Mouse (Mus musculus): ENCODE data around the gene Muc3. TPM values are rescaled to one million over a fixed set of nuclear protein-coding genes. Genes with fewer than 3 reads are reported as not detected.

The Muc3 gene
- polyA plus RNA-seq, 1 experiment: not detected

DNA sequence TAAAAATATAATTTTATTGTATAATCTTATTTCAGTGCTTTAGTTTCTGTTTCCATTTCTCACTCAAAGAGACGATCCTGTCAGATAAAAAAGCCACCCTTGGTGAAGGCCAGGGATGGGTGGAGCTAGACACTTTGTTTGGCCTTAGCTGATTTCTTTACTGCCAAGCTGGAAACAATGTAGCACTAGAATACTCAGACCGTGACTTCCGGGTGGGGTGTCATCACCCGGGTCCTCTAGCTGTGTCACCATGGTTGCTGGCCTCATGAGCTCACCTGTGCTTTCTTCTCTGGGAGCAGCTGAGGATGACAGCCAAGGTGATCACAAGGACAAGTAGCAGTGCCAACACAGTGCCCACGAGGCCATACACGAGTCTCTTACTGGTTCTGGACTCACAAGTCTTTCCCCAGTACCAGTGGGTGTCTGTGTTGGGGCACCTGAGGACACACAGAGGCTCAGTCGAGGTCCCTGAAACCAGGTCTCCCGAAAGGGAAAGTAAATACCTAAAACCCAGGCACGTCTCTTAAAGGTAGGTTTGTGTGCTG is 21.8 kb upstream of the Muc3 start:
- no peaks in the 10 kb centered on the region for H3K4me1 ChIP-seq (ENCODE audit: control insufficient read depth, insufficient read depth, low read length)
- H3K4me3 ChIP-seq (ENCODE audit: insufficient read depth, low read length): no peak overlapping the region
- no peak for TF ChIP-seq POLR2A (IDR thresholded peaks at IDR 0.05; ENCODE audit: borderline replicate concordance, low read depth, low read length)
- no peak for TF ChIP-seq CTCF (IDR thresholded peaks at IDR 0.05; ENCODE audit: low read depth, low read length)
- H3K27ac ChIP-seq (ENCODE audit: insufficient read depth, low read depth, low read length): no peak overlapping the region

DNA sequence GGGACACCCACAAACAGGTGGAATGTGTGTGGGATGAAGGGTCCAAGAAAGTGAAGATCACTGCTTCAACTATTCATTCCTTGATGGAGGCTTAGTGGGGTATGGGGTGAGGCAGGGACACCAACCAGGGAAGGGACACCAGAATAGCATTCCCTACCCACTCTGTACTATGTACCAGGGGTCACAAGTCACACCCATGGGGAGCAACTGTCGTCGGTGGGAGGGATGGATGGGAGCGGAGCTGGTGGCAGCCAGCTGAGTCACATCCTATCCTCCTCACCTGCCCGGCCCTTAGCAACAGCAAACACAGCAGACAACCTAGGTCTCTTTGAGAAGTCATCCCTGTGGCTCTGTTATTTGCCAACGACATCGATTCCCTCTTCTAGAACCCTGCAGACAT is 18.4 kb upstream of the Muc3 start:
- no peaks in the 10 kb centered on the region for H3K4me1 ChIP-seq (ENCODE audit: control insufficient read depth, insufficient read depth, low read length)

DNA sequence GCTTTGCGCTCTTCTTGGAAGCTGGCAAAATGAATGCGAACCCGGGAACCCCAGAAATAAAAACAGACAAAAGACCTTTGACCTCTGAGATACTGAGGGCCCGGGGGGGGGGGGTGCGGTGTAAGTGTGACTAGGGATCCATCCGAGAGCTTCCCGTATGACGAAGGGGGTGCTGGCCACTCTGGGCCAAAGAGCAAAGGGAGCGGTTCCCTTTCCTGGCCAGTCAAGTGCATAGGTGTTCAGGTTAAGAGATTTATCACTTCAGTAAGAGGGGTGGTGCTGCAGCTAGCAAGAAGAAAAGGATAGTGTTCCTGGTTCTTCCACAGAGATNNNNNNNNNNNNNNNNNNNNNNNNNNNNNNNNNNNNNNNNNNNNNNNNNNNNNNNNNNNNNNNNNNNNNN is 16.9 kb upstream of the Muc3 start:
- Histone ChIP-seq H3K4me1 (ENCODE audit: control insufficient read depth, insufficient read depth, low read length) (no peaks in the 10 kb centered on the region), H3K4me3 (ENCODE audit: insufficient read depth, low read length) (no peak overlapping the region), H3K27ac (ENCODE audit: insufficient read depth, low read depth, low read length) (no peak overlapping the region)
- TF ChIP-seq POLR2A (IDR thresholded peaks at IDR 0.05; ENCODE audit: borderline replicate concordance, low read depth, low read length) (no peak), CTCF (IDR thresholded peaks at IDR 0.05; ENCODE audit: low read depth, low read length) (no peak)

More for the DNA sequence above, 18.4 kb upstream of the Muc3 start:
- TF ChIP-seq CTCF (IDR thresholded peaks at IDR 0.05; ENCODE audit: low read depth, low read length): no peak
- no peak for TF ChIP-seq POLR2A (IDR thresholded peaks at IDR 0.05; ENCODE audit: borderline replicate concordance, low read depth, low read length)
- H3K27ac ChIP-seq (ENCODE audit: insufficient read depth, low read depth, low read length): no peak overlapping the region
- no peak overlapping the region for H3K4me3 ChIP-seq (ENCODE audit: insufficient read depth, low read length)

DNA sequence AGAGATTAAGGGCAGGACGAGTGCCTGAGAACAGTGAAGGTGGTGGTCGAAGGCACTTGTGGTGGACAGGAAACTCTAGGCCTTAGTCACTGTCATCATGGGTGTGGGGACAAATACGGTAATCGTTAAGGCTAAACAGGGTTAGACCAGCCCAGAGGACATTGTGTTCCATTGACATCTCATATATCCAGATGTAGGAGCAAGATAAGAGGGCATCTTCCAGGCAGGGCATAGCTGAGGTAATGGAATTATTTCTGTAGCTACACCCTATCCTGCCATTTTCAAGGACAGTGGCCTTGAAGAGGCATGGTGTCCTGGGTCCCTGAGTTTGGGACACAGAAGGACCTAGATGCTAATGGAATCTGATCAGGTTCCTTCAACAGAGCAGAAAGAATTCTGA is 12.7 kb upstream of the Muc3 start:
- Histone ChIP-seq H3K27ac (ENCODE audit: insufficient read depth, low read depth, low read length) (no peak overlapping the region), H3K4me1 (ENCODE audit: control insufficient read depth, insufficient read depth, low read length) (no peaks in the 10 kb centered on the region), H3K4me3 (ENCODE audit: insufficient read depth, low read length) (no peak overlapping the region)
- TF ChIP-seq POLR2A (IDR thresholded peaks at IDR 0.05; ENCODE audit: borderline replicate concordance, low read depth, low read length) (no peak), CTCF (IDR thresholded peaks at IDR 0.05; ENCODE audit: low read depth, low read length) (no peak)

- no peak overlapping the region for H3K27ac ChIP-seq (ENCODE audit: insufficient read depth, low read depth, low read length)
- TF ChIP-seq CTCF (IDR thresholded peaks at IDR 0.05; ENCODE audit: low read depth, low read length) (peak; percentile 97), POLR2A (IDR thresholded peaks at IDR 0.05; ENCODE audit: borderline replicate concordance, low read depth, low read length) (no peak)
- H3K4me3 ChIP-seq (ENCODE audit: insufficient read depth, low read length): no peak overlapping the region
- no peaks in the 10 kb centered on the region for H3K4me1 ChIP-seq (ENCODE audit: control insufficient read depth, insufficient read depth, low read length)
Measured at GRCm38 (mm10) chr5:137159461-137159860, 10.3 kb upstream of the Muc3 start.

- TF ChIP-seq CTCF (IDR thresholded peaks at IDR 0.05; ENCODE audit: low read depth, low read length) (no peak), POLR2A (IDR thresholded peaks at IDR 0.05; ENCODE audit: borderline replicate concordance, low read depth, low read length) (no peak)
- H3K4me1 ChIP-seq (ENCODE audit: control insufficient read depth, insufficient read depth, low read length): no peaks in the 10 kb centered on the region
- no peak overlapping the region for H3K4me3 ChIP-seq (ENCODE audit: insufficient read depth, low read length)
- no peak overlapping the region for H3K27ac ChIP-seq (ENCODE audit: insufficient read depth, low read depth, low read length)
Measured at GRCm38 (mm10) chr5:137153289-137153688, 4.2 kb upstream of the Muc3 start.

DNA sequence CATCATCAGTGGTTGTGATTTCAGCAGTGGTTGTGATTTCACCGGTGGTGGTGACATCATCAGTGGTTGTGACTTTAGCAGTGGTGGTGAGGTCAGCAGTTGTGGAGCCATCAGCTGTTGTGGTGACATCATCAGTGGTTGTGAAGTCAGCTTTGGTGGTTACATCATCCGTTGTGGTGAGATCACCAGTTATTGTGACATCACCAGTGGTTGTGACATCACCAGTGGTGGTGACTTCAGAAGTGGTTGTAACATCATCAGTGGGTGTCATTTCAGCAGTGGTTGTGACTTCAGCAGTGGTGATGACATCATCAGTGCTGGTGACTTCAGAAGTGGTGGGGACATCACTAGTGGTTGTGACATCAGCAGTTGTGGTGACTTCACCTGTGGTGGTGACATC is 3.5 kb upstream of the Muc3 start:
- Histone ChIP-seq H3K27ac (ENCODE audit: insufficient read depth, low read depth, low read length) (no peak overlapping the region), H3K4me3 (ENCODE audit: insufficient read depth, low read length) (no peak overlapping the region), H3K4me1 (ENCODE audit: control insufficient read depth, insufficient read depth, low read length) (no peaks in the 10 kb centered on the region)
- TF ChIP-seq CTCF (IDR thresholded peaks at IDR 0.05; ENCODE audit: low read depth, low read length): no peak
- TF ChIP-seq POLR2A (IDR thresholded peaks at IDR 0.05; ENCODE audit: borderline replicate concordance, low read depth, low read length): no peak

GRCm38 (mm10) chr5:137140836-137141235 is 8.3 kb downstream of the Muc3 start:
- Histone ChIP-seq H3K4me3 (ENCODE audit: insufficient read depth, low read length) (no peak overlapping the region), H3K4me1 (ENCODE audit: control insufficient read depth, insufficient read depth, low read length) (no peaks in the 10 kb centered on the region), H3K27ac (ENCODE audit: insufficient read depth, low read depth, low read length) (no peak overlapping the region)
- TF ChIP-seq CTCF (IDR thresholded peaks at IDR 0.05; ENCODE audit: low read depth, low read length) (no peak), POLR2A (IDR thresholded peaks at IDR 0.05; ENCODE audit: borderline replicate concordance, low read depth, low read length) (no peak)

- no peak overlapping the region for H3K27ac ChIP-seq (ENCODE audit: insufficient read depth, low read depth, low read length)
- H3K4me3 ChIP-seq (ENCODE audit: insufficient read depth, low read length): no peak overlapping the region
- TF ChIP-seq CTCF (IDR thresholded peaks at IDR 0.05; ENCODE audit: low read depth, low read length): no peak
- no peak for TF ChIP-seq POLR2A (IDR thresholded peaks at IDR 0.05; ENCODE audit: borderline replicate concordance, low read depth, low read length)
- H3K4me1 ChIP-seq (ENCODE audit: control insufficient read depth, insufficient read depth, low read length): no peaks in the 10 kb centered on the region
Measured at GRCm38 (mm10) chr5:137138977-137139376, 10.1 kb downstream of the Muc3 start.

DNA sequence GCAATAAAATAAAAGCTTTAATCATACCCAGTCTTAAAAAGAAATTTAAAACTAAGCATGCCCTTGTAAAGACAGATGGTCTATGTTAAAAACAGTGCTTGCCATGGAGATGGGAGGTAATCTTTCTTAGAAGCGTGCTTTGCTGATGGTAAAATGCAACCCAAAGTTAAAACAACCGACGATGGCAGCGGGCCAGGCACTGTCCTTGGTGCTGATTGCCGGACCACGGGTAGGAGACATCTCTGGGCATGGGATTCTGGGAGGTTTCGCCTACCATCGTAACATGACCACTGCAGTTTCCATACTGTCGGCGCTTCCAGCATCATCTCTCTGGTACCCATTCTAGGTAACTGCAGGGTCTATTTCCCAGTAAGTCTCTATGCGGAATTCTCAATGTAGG is 14.2 kb downstream of the Muc3 start:
- H3K4me1 ChIP-seq (ENCODE audit: control insufficient read depth, insufficient read depth, low read length): no peaks in the 10 kb centered on the region
- TF ChIP-seq CTCF (IDR thresholded peaks at IDR 0.05; ENCODE audit: low read depth, low read length): no peak
- no peak overlapping the region for H3K4me3 ChIP-seq (ENCODE audit: insufficient read depth, low read length)
- no peak overlapping the region for H3K27ac ChIP-seq (ENCODE audit: insufficient read depth, low read depth, low read length)

GRCm38 (mm10) chr5:137131490-137131889 is 17.6 kb downstream of the Muc3 start:
- H3K27ac ChIP-seq (ENCODE audit: insufficient read depth, low read depth, low read length): no peak overlapping the region
- TF ChIP-seq CTCF (IDR thresholded peaks at IDR 0.05; ENCODE audit: low read depth, low read length): peak; percentile 79
- TF ChIP-seq POLR2A (IDR thresholded peaks at IDR 0.05; ENCODE audit: borderline replicate concordance, low read depth, low read length): no peak
- H3K4me3 ChIP-seq (ENCODE audit: insufficient read depth, low read length): no peak overlapping the region
- no peaks in the 10 kb centered on the region for H3K4me1 ChIP-seq (ENCODE audit: control insufficient read depth, insufficient read depth, low read length)

Measured in bone marrow macrophage, adult 2 months (primary cell).